Comparison of ENCODE assay signal across 31 mouse cellular contexts in genomic region chr5:3508480-3509381, GRCm38 (mm10). TPM values are rescaled to one million over a fixed set of nuclear protein-coding genes. Genes with fewer than 3 reads are reported as not detected.
DNase-seq lines count a peak whose midpoint lies in the region; ATAC-seq and TF ChIP-seq lines count a peak whose summit lies in the region.
"Had no signal": no experiment of that assay in that cellular context is flagged by ENCODE, and none has a peak within 500 bp of the region (broad histone marks: within the 10 kb centered on the region; RNA-seq: fewer than 3 reads in every experiment).

No protein-coding gene starts in this region.

- 0 out of 2 replicates have a peak, but pooled peaks have one; percentile 29 for TF ChIP-seq EP300 in lung, postnatal 0 days (IDR thresholded peaks at IDR 0.05)

- TF ChIP-seq CTCF in lung, postnatal 0 days (IDR thresholded peaks at IDR 0.05): no peak

- no peak overlapping the region for H3K9ac ChIP-seq in lung, postnatal 0 days (replicated peaks; ENCODE audit: low read depth)
- no peak overlapping the region for H3K9ac ChIP-seq in heart, embryonic 11.5 days (ENCODE audit: low read depth, low read length)
- H3K9ac ChIP-seq: embryonic facial prominence, embryonic 12.5 days; hindbrain, embryonic 13.5 days; liver, embryonic 15.5 days; lung, embryonic 14.5 days; midbrain, embryonic 12.5 days; neural tube, embryonic 13.5 days had no signal

- H3K27me3 ChIP-seq in lung, postnatal 0 days (replicated peaks; ENCODE audit: insufficient read depth, low read length): no peaks in the 10 kb centered on the region
- no peaks in the 10 kb centered on the region for H3K27me3 ChIP-seq in heart, embryonic 11.5 days (ENCODE audit: control insufficient read depth, insufficient read depth, low read length)
- H3K27me3 ChIP-seq: embryonic facial prominence, embryonic 12.5 days; hindbrain, embryonic 13.5 days; liver, embryonic 15.5 days; megakaryocyte, embryonic 14.5 days; midbrain, embryonic 12.5 days; neural tube, embryonic 13.5 days had no signal

- no peak overlapping the region for H3K4me2 ChIP-seq in lung, postnatal 0 days (replicated peaks; ENCODE audit: low read depth, low read length)
- H3K4me2 ChIP-seq in heart, embryonic 11.5 days: no peak overlapping the region
- H3K4me2 ChIP-seq: embryonic facial prominence, embryonic 12.5 days; hindbrain, embryonic 13.5 days; liver, embryonic 15.5 days; lung, embryonic 14.5 days; midbrain, embryonic 12.5 days; neural tube, embryonic 13.5 days had no signal

- H3K36me3 ChIP-seq in lung, postnatal 0 days (ENCODE audit: insufficient read depth, low read length): no peaks in the 10 kb centered on the region; the same call in 1 of the 2 replicates
- no peaks in the 10 kb centered on the region for H3K36me3 ChIP-seq in heart, embryonic 11.5 days (ENCODE audit: control insufficient read depth, insufficient read depth, low read length)
- H3K36me3 ChIP-seq: embryonic facial prominence, embryonic 12.5 days; heart, embryonic 10.5 days; hindbrain, embryonic 13.5 days; liver, embryonic 15.5 days; midbrain, embryonic 12.5 days; neural tube, embryonic 13.5 days had no signal

- no peak for DNase-seq in lung, postnatal 0 days (ENCODE audit: low spot score)
- DNase-seq in lung, postnatal 25 days (ENCODE audit: low spot score): no peak
- peak; percentile 15 for DNase-seq in naive thymus-derived CD4-positive, alpha-beta T cell, adult 2 months (ENCODE audit: low read depth)
- DNase-seq in adrenal gland, postnatal 4 days (ENCODE audit: low spot score in 2 of 2): no peak
- no peak for DNase-seq in urinary bladder, postnatal 25 days (ENCODE audit: low spot score)
- DNase-seq: adrenal gland, postnatal 36 days; cerebellum, adult 8-10 months; cerebellum, postnatal 25 days; embryo, embryonic 11 days; gastrocnemius, postnatal 25 days; heart, adult 11 months; heart, postnatal 4 days; kidney, adult 8-10 months; layer of hippocampus, postnatal 36 days; liver; lung, embryonic 14.5 days; lung, postnatal 36 days; right cerebral cortex, postnatal 4 days; thymus, postnatal 4 days had no signal

- H3K27ac ChIP-seq in lung, postnatal 0 days (ENCODE audit: low read length): no peak overlapping the region
- H3K27ac ChIP-seq in heart, embryonic 11.5 days (ENCODE audit: low read depth, low read length): no peak overlapping the region
- H3K27ac ChIP-seq: embryonic facial prominence, embryonic 12.5 days; heart, embryonic 10.5 days; hindbrain, embryonic 13.5 days; kidney, postnatal 0 days; liver, embryonic 15.5 days; midbrain, embryonic 12.5 days; neural tube, embryonic 13.5 days had no signal

- no peak for ATAC-seq in lung, postnatal 0 days
- peak; percentile 68 for ATAC-seq in activated CD4-positive, CD25-positive, alpha-beta regulatory T cell, adult 4 months
- no peak for ATAC-seq in heart, embryonic 11.5 days (replicated peaks; ENCODE audit: insufficient number of reproducible peaks, low FRiP score, low TSS enrichment)
- ATAC-seq: forebrain, embryonic 14.5 days had no signal

- H3K4me1 ChIP-seq in lung, postnatal 0 days (ENCODE audit: insufficient read depth, low read depth, low read length): 0 out of 2 replicates have a peak, but pooled peaks cover 3% of the 10 kb centered on the region
- peaks cover 2% of the 10 kb centered on the region; the same call in 1 of the 2 replicates for H3K4me1 ChIP-seq in heart, embryonic 11.5 days (ENCODE audit: control insufficient read depth, insufficient read depth, low read length)
- H3K4me1 ChIP-seq: heart, embryonic 10.5 days; hindbrain, embryonic 13.5 days; midbrain, embryonic 12.5 days had no signal

- H3K9me3 ChIP-seq in lung, postnatal 0 days (ENCODE audit: low read length): no peaks in the 10 kb centered on the region
- no peaks in the 10 kb centered on the region for H3K9me3 ChIP-seq in heart, embryonic 11.5 days (replicated peaks; ENCODE audit: control insufficient read depth, low read length)
- H3K9me3 ChIP-seq: embryonic facial prominence, embryonic 12.5 days; heart, embryonic 10.5 days; hindbrain, embryonic 13.5 days; liver, embryonic 15.5 days; megakaryocyte, embryonic 14.5 days; midbrain, embryonic 12.5 days; neural tube, embryonic 13.5 days had no signal

- no peak overlapping the region for H3K4me3 ChIP-seq in lung, postnatal 0 days (ENCODE audit: low read depth, low read length)
- H3K4me3 ChIP-seq in heart, embryonic 11.5 days (ENCODE audit: low read depth, low read length): no peak overlapping the region
- H3K4me3 ChIP-seq: embryonic facial prominence, embryonic 12.5 days; heart, embryonic 10.5 days; hindbrain, embryonic 13.5 days; liver, embryonic 15.5 days; megakaryocyte, embryonic 14.5 days; midbrain, embryonic 12.5 days; myocyte; neural tube, embryonic 13.5 days had no signal

- 34% methylated on average over 6 of the region's 7 CpGs for WGBS in lung, postnatal 0 days
- 69% methylated on average over 7 of the region's 7 CpGs for WGBS in heart, embryonic 11.5 days (ENCODE audit: insufficient replicate concordance)

RNA-seq across cellular contexts. Expression of gene Fam133b, which starts 34.9 kb away (rescaled TPM):
- 21.0 and 22.2 TPM in 2 replicates for polyA plus RNA-seq in lung, postnatal 0 days (2015; fragmentation: Nextera tagmentation; extraction: Ambion mirVana)
- polyA plus RNA-seq in activated CD4-positive, CD25-positive, alpha-beta regulatory T cell, adult 4 months (2017; shearing (Covaris generic)): 10 to 100 TPM; 38.1 to 52.1 TPM
- 19.3 and 25.1 TPM in 2 replicates for polyA plus RNA-seq in heart, embryonic 11.5 days (2014; fragmentation: Nextera tagmentation; extraction: Ambion mirVana)
- total RNA-seq in adrenal gland, postnatal 4 days (2021): 10 to 100 TPM; 42.9 to 43.1 TPM
